Mouse (Mus musculus): ENCODE measurements at regions not wholly inside any gene's neighbourhood (a gene's known extent, or its start where the extent isn't known, plus 50 kb on each side); places are given as distances from the start of the nearest gene placed in this dataset.

GRCm38 (mm10) chr8:103881146-103881486, 220.3 kb upstream of the Cdh5 start:
- no peak for DNase-seq (ENCODE audit: extremely low spot score)

DNA sequence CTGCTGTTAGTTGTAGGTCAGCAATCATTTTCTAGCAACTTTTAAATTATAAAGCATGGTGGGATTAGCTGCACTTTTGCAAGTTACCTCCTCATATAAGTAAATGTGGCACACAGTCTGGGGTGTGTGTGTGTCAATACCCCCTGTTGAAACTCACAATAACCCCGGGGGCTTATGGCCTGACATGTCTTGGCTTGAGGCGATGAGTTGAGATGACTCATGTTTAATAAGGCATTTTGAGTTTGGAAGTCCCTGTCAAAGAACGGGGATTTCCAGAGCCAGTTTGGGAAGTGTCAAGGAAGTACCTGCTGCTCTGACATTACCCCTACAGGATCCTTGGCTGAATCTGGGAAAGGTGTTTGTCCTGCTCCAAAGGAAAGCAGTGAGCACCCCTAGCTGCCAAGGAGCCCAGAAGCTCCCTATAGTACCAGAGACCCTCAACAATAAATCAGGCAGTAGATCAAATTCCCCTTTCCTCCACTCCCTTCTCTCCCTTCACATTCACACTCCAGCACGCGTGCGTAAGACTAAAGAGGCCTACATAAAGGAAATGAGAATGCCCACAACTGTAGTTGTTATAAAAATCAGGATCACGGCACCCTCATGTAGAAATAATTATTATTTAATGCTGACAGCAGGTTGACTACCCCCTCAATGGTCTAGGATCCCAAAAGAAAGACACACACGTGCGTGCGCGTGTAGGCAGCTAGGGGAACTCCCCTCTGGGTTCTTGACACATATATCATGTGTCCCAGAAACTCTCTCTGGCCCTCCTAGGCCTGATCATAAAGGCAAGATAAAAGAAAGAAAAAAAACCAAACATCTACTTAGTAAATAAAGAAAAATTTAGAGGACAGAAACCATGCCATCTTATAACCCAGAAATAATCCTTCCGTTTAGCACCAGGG, 216.3 kb upstream of the Cdh5 start:
- DNase-seq (ENCODE audit: extremely low spot score): no peak

- DNase-seq (ENCODE audit: extremely low spot score): no peak
Observed at GRCm38 (mm10) chr8:103894589-103894988, 206.8 kb upstream of the Cdh5 start.

DNA sequence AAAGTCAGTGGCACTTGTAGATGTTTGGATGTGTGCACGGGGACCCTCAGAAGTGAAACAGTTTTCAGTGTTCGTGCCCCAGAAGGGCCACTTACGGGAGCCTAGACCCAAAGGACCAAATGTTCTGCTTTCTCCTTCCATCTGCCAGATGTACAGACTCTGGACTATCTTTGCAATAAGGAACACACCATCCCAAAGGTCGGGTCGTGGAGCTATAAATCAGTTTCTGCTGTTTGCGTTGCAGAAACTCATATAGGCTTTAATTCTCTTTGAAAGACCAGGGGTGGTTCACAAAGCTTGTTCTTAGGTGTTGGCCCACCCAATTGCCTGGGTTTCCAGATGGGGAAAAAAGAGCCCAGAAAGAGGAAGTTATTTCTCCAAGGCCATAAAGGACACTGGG, 206.3 kb upstream of the Cdh5 start:
- DNase-seq (ENCODE audit: extremely low spot score): no peak

DNA sequence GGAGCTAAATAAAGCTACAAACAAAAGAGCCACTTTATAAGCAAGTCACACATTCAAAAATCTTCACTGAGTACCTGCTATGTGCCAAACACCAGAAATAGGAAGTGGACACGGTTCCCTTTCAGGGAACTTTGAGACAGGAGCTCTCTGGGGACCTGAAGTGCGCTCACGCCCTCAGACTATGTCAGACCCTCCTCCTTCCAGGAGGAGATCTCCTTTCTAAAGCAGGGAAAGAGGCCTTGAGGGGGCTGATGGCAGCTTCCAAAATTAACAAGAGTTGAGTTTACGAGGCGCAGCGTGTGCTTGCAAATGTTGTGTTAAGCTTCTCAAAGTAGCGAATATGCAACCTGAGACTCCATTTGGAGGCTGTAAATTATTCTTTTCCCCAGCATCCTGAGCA, 204.0 kb upstream of the Cdh5 start:
- DNase-seq (ENCODE audit: extremely low spot score): no peak

DNA sequence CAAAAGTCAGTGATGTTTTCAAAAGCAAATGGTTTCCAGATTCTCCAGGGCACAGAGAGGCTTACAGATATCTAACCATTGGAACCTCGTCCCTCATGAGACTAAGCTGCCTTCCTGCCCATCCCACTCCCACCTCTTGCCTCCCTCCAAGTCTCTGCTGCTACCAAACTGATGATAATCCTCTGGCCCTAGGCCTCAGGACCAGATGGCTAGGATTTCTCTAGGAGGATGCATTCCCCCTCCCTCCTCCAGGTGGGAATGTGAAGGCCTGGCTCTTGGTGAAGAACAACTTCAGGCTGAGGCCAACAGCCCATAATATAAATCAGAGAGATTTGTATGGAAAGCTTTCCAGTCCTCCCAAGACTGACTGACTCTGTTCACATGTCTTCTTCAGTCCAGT, 198.9 kb upstream of the Cdh5 start:
- no peak for DNase-seq (ENCODE audit: extremely low spot score)

- DNase-seq (ENCODE audit: extremely low spot score): no peak
Observed at GRCm38 (mm10) chr8:103903635-103904034, 197.8 kb upstream of the Cdh5 start.

DNA sequence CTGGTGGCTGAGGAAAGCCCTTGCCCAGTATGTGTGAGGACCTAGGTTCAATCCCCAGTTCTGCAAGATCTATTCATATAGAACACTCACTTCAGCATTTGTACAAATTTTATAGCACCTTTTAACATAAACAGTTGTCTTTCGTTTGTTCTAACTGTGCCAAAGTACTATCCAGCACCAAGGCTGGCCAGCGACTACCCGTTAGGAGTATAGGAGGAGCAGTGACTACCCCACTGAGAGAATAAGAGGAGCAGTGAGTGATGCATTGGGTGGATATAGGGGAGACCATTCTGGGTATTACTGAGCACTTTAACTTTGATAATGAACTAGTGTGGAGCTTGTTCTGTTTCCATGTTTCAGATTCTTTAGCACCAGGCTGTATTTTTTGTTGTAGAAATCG, 193.8 kb upstream of the Cdh5 start:
- no peak for DNase-seq (ENCODE audit: extremely low spot score)

DNA sequence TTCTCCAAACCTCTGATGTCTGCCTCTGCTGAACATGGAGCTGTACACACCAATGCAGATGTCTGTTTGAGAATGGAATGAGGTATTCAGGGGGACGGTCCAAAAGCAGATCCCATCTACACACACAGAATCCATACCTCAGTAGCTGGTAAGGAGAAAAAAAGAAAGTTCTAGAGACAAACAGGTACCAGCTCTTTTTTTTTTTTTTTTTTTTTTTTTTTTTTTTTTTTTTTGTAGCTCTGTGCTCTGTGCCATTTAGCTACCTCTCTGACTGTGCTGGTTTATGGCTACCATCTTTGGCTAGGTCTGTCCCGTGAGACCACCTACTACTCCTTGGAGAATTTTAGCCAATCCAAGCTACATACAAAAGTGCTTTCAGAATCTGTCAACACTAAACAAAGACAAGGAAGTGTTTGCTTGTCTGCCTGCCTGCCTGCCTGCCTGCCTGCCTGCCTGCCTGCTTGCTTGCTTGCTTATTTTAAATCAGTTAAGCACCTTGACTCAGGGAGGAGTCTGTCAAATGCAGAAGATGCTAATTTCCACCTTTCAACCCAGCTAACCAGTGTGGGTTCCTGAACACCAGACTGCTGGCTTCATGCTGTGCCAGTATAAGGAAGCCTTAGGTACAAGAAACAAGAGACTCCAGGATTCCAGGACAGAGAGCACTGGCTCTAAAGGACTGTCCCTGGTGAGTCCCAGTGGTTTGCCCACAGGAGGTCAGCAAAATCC, 190.0 kb upstream of the Cdh5 start:
- no peak for DNase-seq (ENCODE audit: extremely low spot score)

- no peak for DNase-seq (ENCODE audit: extremely low spot score)
Observed at GRCm38 (mm10) chr8:103912983-103913926, 188.2 kb upstream of the Cdh5 start.

- DNase-seq (ENCODE audit: extremely low spot score): peak; percentile 38
Observed at GRCm38 (mm10) chr8:103913927-103914640, 187.3 kb upstream of the Cdh5 start.

- DNase-seq (ENCODE audit: extremely low spot score): no peak
Observed at GRCm38 (mm10) chr8:103919324-103919723, 182.1 kb upstream of the Cdh5 start.

DNA sequence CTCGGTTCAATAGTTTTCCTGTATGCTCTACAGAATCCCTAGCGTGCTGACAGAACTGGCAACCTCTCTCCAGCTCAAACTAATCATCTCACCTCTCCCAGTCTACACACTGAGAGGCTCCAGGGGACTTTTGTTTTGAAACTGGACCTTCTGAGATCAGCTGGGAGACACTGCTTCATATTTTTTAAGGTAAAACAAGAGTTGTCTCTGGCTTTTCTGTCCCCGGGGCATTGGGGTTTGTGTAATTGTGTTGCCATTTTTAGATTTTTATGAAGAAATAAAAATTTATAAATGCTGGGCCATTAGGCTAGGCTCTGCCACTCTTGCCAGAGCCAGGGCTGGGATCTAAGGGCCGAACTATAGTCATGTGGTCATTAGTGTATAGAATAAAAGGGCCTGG, 179.8 kb upstream of the Cdh5 start:
- no peak for DNase-seq (ENCODE audit: extremely low spot score)

GRCm38 (mm10) chr8:103922746-103923145, 178.7 kb upstream of the Cdh5 start:
- DNase-seq (ENCODE audit: extremely low spot score): no peak

DNA sequence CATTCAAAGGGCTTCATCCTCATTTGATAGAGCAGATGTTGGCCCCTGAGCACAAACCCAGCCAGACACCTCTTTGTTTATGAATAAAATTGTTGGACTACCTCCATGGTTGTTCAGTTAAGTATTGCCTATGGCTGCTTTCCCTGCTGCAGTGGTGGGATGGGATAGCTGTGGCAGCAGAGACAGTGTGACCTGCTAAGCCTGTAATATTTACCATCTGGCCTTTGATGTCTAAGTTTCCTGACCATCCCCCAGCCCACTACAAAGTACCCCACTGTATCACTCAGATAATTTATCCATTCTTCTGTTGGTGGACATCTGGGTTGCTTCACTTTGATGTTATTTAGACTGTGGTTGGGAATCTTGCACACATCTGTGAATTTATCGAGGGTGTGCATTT, 168.7 kb upstream of the Cdh5 start:
- no peak for DNase-seq (ENCODE audit: extremely low spot score)

- no peak for DNase-seq (ENCODE audit: extremely low spot score)
Observed at GRCm38 (mm10) chr8:103936491-103936890, 164.9 kb upstream of the Cdh5 start.

DNA sequence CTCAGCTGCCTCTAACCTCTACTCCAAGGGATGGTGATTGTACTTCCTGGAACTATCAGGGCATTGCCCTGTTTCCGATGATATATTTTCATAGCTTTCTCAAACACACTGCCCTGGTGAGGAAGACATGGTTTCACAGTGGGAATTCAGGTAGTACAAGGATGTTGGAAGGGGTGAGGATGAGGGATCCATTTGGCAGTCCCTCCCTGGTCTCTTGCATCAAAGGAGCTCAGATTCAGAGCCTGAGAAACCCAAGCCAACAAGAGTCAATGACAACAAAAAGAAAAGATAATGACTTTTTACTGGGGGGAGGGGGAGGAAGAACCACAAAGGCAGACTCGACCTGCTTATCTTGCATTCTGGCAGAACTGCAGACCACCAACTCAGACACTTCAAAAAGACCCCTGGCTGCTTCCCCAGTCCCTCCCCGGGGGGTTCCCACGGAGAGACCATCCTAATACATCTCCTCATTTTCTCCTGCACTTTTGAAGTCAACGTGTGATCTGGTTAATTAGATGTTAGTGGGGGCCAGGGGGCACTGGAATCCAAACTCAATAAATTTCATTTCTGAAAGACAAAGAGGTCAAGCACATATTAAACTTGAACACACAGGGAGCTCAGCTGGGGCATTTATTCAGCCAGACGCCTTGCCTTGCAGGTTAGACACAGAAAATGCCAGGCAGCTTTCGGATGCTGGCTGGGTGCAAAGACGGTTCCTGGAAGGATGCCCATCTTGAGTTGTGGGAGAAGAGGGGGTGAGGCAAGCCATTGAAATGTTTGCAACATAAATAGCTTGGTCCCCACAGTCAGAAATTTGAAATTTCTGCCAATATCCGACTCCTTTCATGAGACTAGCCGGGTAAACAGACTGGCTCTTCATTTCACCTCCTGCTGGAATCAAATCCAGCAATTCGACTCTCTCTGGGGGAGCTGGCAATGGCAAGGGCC, 162.9 kb upstream of the Cdh5 start:
- DNase-seq (ENCODE audit: extremely low spot score): no peak

GRCm38 (mm10) chr8:103940958-103941532, 160.4 kb upstream of the Cdh5 start:
- DNase-seq (ENCODE audit: extremely low spot score): no peak

- DNase-seq (ENCODE audit: extremely low spot score): no peak
Observed at GRCm38 (mm10) chr8:103948474-103948873, 153.0 kb upstream of the Cdh5 start.

GRCm38 (mm10) chr8:103950460-103950859, 151.0 kb upstream of the Cdh5 start:
- DNase-seq (ENCODE audit: extremely low spot score): no peak

Measured in embryo, embryonic 9.5 days (tissue).